Mouse (Mus musculus): ENCODE results near the gene Derl2.

The Derl2 gene

GRCm38 (mm10) chr11:71019201-71020068 lies at the start of gene Derl2, which contains the start of gene Mis12:
Gene Derl2 (minus strand): TSS chr11:71019841.
Gene Mis12 (plus strand): TSS chr11:71019611.
- DNase-seq: peak; percentile 99

- DNase-seq: peak; percentile 35
Measured at GRCm38 (mm10) chr11:71052554-71052953, 32.9 kb upstream of the Derl2 start.

GRCm38 (mm10) chr11:71039526-71040298 lies 20.1 kb upstream of the Derl2 start:
- DNase-seq: no peak

- DNase-seq: peak; percentile 24
Measured at GRCm38 (mm10) chr11:71033163-71033761, 13.6 kb upstream of the Derl2 start, which contains the start of gene 6330403K07Rik. Gene 6330403K07Rik (minus strand): TSS chr11:71033513.

GRCm38 (mm10) chr11:71032491-71033162 lies 13.0 kb upstream of the Derl2 start:
- peak; percentile 6 for DNase-seq

GRCm38 (mm10) chr11:71032070-71032469 lies 12.4 kb upstream of the Derl2 start:
- DNase-seq: no peak

GRCm38 (mm10) chr11:71029403-71030118 lies 9.9 kb upstream of the Derl2 start:
- no peak for DNase-seq

- no peak for DNase-seq
Measured at GRCm38 (mm10) chr11:71028280-71028679, 8.6 kb upstream of the Derl2 start.

GRCm38 (mm10) chr11:71018416-71019200 lies 1.0 kb downstream of the Derl2 start:
- no peak for DNase-seq

- no peak for DNase-seq
Measured at GRCm38 (mm10) chr11:71017051-71017450, 2.6 kb downstream of the Derl2 start.

- DNase-seq: no peak
Measured at GRCm38 (mm10) chr11:71012743-71013142, 6.9 kb downstream of the Derl2 start.

GRCm38 (mm10) chr11:71008321-71008720 lies 11.3 kb downstream of the Derl2 start:
- no peak for DNase-seq

- no peak for DNase-seq
Measured at GRCm38 (mm10) chr11:71007831-71008230, 11.8 kb downstream of the Derl2 start.

- no peak for DNase-seq
Measured at GRCm38 (mm10) chr11:71007026-71007425, 12.6 kb downstream of the Derl2 start.

GRCm38 (mm10) chr11:71005046-71005445 lies 14.6 kb downstream of the Derl2 start:
- peak; percentile 47 for DNase-seq

- peak; percentile 98 for DNase-seq
Measured at GRCm38 (mm10) chr11:71004316-71004773, 15.3 kb downstream of the Derl2 start, which contains the start of gene Dhx33. Gene Dhx33 (minus strand): TSS chr11:71004437.

GRCm38 (mm10) chr11:71003611-71004315 lies 15.9 kb downstream of the Derl2 start:
- DNase-seq: no peak

- DNase-seq: no peak
Measured at GRCm38 (mm10) chr11:71001167-71001566, 18.5 kb downstream of the Derl2 start.

GRCm38 (mm10) chr11:70982557-70983228 lies 36.9 kb downstream of the Derl2 start, which contains the start of gene C1qbp:
Gene C1qbp (minus strand): TSS chr11:70983026.
- DNase-seq: peak; percentile 93

GRCm38 (mm10) chr11:70982030-70982429 lies 37.6 kb downstream of the Derl2 start:
- DNase-seq: no peak
